Mouse (Mus musculus) bone marrow macrophage, adult 2 months (primary cell): ENCODE measurements around the gene Gm20388. TPM values are rescaled to one million over a fixed set of nuclear protein-coding genes. Genes with fewer than 3 reads are reported as not detected.

Experiments
- H3K27ac ChIP-seq: 2 replicates; pipeline ENCODE4 v1.5.1; 2012; ENCODE audit warnings: low read depth, low read length; ENCODE audit not compliant: insufficient read depth
- H3K4me1 ChIP-seq: 2 replicates; pipeline ENCODE4 v1.6.1; 2012; ENCODE audit warnings: low read length; ENCODE audit not compliant: control insufficient read depth, insufficient read depth
- H3K4me3 ChIP-seq: 2 replicates; pipeline ENCODE4 v1.5.1; 2012; ENCODE audit warnings: mild to moderate bottlenecking, low read length, moderate library complexity; ENCODE audit not compliant: insufficient read depth
- CTCF ChIP-seq: IDR thresholded peaks from 2 replicates; pipeline ENCODE4 v1.5.1; 2012; ENCODE audit warnings: low read depth, mild to moderate bottlenecking, low read length, moderate library complexity
- POLR2A ChIP-seq: IDR thresholded peaks from 2 replicates; pipeline ENCODE4 v1.6.1; 2012; ENCODE audit warnings: mild to moderate bottlenecking, low read depth, low read length, borderline replicate concordance
- polyA plus RNA-seq: library from polyadenylated mRNA; stranded (reverse); fragments of >200 nt; gene quantifications from 2 replicates; pipeline ENCODE4 v1.2.4, GENCODE M21; 2012; ENCODE audit not compliant: missing spikeins, insufficient read depth, insufficient read length

Gene Gm20388
- polyA plus RNA-seq, 1 experiment: 32.7 TPM

DNA sequence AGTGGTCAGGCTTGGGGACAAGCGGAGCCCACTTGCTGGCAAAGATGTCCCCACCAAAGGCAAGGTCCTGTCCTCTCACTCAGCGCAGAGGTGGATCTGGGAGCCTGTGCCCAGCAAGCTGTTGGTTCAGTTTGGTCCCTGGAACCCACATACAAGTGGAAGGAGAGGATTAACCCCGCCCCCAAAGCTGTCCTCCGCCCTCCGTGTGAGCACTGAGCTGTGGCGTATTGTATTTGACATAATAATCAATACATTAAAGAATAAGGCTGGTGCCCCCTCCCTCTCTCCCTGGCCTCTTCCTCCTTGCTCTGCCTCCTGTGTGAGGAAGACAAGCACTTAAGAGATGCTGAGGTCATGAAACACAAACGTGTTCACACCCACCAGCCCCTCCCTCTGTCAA lies 1062.4 kb downstream of the Gm20388 start:
- Histone ChIP-seq H3K27ac (no peak overlapping the region), H3K4me1 (no peaks in the 10 kb centered on the region), H3K4me3 (no peak overlapping the region)
- TF ChIP-seq POLR2A: no peak
- no peak for TF ChIP-seq CTCF

DNA sequence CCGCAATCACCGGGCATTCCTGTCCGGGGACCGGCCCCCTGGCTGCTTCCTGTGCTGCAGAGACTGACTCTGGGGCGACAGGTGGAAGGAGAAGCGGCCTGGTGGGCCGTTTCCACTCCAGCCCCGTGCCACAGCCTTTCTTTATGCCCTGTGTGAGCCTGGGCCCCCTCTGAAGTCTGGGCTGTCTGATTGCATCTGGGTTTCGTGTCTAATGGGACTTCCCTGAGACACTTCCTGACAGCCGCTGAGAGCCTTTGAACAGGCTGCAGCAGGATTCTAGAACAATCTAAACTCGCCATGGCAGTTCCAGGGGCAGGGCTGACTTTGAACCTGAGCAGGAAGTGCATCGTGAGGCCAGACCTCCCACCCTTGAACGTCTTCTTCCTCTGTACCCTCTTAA lies 1066.5 kb downstream of the Gm20388 start:
- H3K27ac ChIP-seq: no peak overlapping the region
- no peak overlapping the region for H3K4me3 ChIP-seq
- no peaks in the 10 kb centered on the region for H3K4me1 ChIP-seq
- TF ChIP-seq POLR2A: no peak
- TF ChIP-seq CTCF: no peak

DNA sequence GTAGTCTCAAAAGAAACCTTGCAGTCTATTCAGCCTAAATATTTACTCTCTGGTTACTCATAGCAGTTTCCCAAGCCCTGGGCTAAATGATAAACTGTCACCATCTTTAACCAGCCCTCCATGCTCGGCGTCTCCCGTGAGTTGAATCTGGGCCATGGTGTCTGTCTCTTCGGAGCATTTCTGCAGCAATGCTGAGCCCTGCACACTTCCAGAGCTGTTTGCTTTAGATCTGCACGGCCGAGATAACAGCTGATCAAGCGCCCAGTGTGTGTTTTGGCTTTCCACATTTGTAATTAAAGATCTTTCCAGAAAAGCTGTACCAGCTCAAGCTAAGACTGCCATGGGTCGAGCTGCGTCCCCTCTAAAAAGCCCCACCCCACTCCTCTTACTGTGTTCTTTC lies 1068.6 kb downstream of the Gm20388 start:
- no peaks in the 10 kb centered on the region for H3K4me1 ChIP-seq
- no peak overlapping the region for H3K27ac ChIP-seq
- TF ChIP-seq CTCF (no peak), POLR2A (no peak)
- no peak overlapping the region for H3K4me3 ChIP-seq

DNA sequence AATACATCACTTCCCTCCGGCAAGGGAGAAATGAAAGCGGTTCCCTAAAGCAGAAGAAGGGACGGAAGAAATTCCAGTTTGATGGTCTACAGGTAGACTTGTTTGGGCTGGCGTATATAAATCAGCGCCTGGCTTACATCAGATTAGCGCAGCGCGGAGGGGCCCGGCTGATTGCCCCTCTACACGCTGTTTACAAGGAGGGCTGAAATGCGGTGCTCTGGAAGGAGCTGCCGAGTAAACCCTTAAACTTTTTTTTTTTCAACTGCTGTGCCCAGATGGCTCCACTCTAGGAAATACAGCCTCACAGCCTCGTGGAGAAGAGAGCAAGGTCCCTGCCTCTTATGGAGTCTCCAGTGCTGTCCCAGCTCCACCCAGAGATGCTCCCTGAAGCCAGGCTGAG lies 1070.3 kb downstream of the Gm20388 start:
- TF ChIP-seq CTCF (no peak), POLR2A (no peak)
- Histone ChIP-seq H3K4me3 (no peak overlapping the region), H3K27ac (no peak overlapping the region)

DNA sequence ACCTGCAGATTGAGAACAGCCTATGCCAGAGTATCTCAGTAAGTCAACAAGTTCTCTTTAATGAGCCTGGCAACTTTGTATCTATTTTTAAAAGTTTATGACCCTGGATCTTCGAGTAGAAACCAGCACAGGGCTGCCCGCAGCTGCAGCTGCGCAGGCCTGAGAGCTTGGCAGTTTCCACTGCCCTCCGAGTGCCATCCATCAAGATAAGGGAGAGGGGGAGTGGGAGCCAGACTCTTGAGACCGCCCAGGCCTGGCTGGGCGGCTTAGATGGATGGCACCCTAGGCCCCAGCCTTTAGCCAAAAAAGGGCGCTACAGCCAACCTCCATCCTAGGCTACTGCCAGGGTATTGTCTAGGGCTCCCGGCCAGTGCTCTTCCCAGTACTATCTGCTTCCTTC lies 1074.2 kb downstream of the Gm20388 start:
- Histone ChIP-seq H3K4me3 (no peak overlapping the region), H3K27ac (no peak overlapping the region), H3K4me1 (no peaks in the 10 kb centered on the region)
- TF ChIP-seq POLR2A: no peak
- no peak for TF ChIP-seq CTCF

More for the DNA sequence above, 1070.3 kb downstream of the Gm20388 start:
- no peaks in the 10 kb centered on the region for H3K4me1 ChIP-seq

DNA sequence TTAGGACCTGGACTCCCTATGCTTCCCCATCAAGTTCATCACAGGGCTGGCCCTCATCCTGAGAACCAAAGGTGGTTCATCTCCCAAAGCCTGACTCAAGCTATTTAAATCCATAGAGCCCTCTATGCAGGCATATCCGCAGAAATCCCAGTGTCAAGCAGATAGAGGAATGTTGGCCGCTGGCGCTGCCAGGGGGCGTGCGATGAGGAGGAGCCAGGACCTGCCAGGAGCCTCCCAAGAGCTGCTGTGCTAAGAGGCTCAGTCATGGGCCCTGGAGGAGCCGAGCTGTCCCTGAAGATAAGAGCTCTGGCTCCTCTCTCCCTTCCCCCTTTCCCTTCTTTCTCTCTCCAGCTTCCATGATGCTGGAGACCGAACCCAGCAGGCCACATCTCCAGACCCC lies 1075.4 kb downstream of the Gm20388 start:
- H3K27ac ChIP-seq: no peak overlapping the region
- H3K4me1 ChIP-seq: no peaks in the 10 kb centered on the region
- TF ChIP-seq POLR2A (no peak), CTCF (no peak)
- H3K4me3 ChIP-seq: no peak overlapping the region

DNA sequence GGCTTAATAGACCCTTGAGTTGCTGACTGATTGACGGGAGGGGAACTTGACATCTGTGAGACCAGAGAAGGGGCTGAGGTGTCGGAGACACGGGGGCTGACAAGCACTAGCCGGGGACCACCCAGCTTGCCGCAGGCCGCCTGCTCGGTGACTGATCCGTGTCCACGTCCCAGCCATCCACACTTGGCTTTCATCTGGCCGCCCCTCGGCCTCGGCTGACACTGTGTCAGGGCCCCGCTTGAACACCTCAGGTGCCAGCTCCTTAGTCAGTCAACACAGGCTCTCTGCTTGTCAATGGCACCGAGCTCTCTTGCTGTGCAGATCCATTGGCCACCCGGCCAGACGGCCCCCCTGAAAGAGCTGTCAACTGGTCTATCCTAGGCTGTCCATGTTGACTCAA lies 1083.1 kb downstream of the Gm20388 start:
- no peaks in the 10 kb centered on the region for H3K4me1 ChIP-seq
- H3K27ac ChIP-seq: no peak overlapping the region
- TF ChIP-seq CTCF: no peak
- TF ChIP-seq POLR2A: no peak
- H3K4me3 ChIP-seq: no peak overlapping the region

DNA sequence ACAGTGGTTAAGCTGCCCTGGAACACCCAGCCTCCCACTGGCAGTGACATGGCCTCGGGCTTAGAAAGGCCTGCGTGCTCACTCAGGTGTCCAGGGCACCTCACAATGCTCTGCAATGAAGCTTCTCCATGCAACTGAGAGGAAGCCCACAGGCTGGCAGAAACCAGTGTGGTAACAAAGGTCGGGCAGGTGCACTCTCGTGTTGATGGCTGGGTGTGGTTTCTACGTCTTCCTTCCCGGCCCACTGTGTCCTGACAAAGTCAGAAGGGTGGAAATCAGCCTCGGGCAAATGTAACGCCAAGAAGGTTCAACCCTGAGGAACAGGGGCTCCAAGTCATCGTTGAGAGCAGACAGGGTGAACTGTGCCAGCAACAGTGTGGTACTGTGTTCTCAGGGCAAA lies 1084.8 kb downstream of the Gm20388 start:
- no peak overlapping the region for H3K27ac ChIP-seq
- TF ChIP-seq CTCF (no peak), POLR2A (no peak)
- no peak overlapping the region for H3K4me3 ChIP-seq
- no peaks in the 10 kb centered on the region for H3K4me1 ChIP-seq

DNA sequence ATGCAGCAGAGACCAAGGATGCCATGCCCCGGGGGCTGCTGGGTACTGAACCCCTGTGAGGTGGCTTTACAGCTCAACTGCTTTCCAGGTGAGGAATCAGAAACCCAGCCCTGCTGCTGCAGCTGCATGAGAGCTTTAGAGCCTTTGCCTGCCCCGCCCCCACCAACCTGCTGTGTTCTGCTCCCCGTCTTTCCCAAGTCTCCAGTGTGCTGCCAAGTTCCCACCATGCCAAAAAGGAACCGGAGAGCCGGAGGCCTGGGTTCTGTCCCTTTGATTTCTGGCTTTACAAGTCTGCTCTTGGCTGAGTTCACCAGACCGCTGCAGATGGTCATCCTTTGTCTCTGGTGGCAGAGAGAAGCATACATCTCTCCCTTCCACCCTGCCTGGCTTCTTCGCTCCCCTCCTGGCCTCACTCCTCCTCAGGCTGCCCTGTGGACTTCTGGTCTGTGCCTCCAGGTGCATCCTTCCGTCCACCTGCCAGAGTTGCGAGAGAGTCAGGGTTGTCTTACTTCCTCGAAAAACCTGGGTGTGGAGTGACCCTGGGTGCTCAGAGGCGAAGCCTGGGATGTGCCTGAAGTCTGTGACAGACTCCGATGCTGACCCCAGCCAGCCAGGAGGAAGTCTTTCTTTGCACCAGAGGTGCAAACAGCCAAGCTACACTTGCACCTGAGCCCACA lies 1086.4 kb downstream of the Gm20388 start:
- Histone ChIP-seq H3K4me3 (no peak overlapping the region), H3K27ac (no peak overlapping the region), H3K4me1 (no peaks in the 10 kb centered on the region)
- no peak for TF ChIP-seq POLR2A
- no peak for TF ChIP-seq CTCF

DNA sequence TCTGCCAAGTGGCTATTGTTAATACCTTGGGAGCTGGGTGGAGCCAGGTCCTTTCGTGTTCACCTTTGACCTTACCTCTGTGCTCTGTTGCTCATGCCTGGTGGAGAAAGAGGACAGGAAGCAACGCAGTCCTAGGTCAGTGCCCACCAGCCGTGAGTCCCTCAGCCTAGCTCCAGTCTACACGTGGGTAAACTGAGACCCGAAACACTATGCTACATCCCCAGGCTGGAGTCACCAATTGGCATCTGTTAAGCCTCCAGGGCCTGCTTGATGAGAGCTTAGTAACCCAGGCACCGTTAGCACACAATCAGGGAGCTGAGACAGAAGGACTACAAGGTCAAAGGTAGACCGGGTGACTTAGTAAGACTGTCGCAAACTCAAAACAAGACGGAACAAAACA lies 1087.3 kb downstream of the Gm20388 start:
- H3K4me3 ChIP-seq: no peak overlapping the region
- no peaks in the 10 kb centered on the region for H3K4me1 ChIP-seq
- no peak overlapping the region for H3K27ac ChIP-seq
- TF ChIP-seq POLR2A (no peak), CTCF (no peak)
